Mouse (Mus musculus): ENCODE data around the gene Slc26a5. TPM values are rescaled to one million over a fixed set of nuclear protein-coding genes. Genes with fewer than 3 reads are reported as not detected.

Gene Slc26a5
- polyA plus RNA-seq, 1 experiment = not detected

DNA sequence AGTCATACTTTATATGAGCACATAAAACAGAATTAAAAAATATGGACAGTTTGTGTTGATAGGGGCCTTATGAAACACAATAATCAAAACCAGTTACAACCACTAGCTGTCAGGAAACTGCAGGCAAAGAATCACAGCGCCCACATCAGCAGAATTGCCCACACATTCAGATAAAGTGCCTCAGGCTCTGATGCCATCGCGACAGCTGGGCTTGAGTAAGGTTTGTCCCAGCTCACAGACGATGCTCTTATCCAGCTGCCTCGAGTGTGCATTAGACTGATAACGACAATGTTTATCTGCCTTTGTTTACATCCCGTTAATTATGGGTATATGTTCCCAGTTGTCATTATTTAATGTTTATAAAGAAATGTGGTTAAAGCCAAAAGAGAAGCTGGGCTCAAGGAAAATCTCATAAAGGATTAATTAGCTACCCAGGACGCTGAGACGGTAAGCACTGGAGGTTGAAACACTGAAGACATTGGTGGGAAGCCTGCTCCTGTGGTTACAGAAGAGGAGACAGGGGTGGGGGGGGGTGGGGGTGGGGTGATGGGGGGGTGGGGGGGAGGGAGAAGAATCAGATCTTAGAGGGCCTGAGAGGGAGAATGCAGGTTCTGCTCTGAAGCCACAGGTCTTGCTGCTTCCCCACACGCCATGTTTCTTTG lies 13.6 kb downstream of the Slc26a5 start:
- peak in 1 of 3 experiments; percentile 11 for TF ChIP-seq MYOD1 (IDR thresholded peaks at IDR 0.05; ENCODE audit: control insufficient read depth in 1 of 3, insufficient read length in 2 of 3, low read depth in 2 of 3)
- no peak for TF ChIP-seq USF1 (IDR thresholded peaks at IDR 0.05; ENCODE audit: low read depth)
- no peak for TF ChIP-seq SRF (IDR thresholded peaks at IDR 0.05; ENCODE audit: control insufficient read depth, insufficient read length, low read depth)
- Histone ChIP-seq H3K27me3 (ENCODE audit: control insufficient read depth, insufficient read depth, insufficient read length) (no peaks in the 10 kb centered on the region), H3K79me2 (ENCODE audit: control insufficient read depth, insufficient read depth) (no peaks in the 10 kb centered on the region), H3K4me3 (no peak overlapping the region), H3K36me3 (ENCODE audit: control insufficient read depth, insufficient read depth) (no peaks in the 10 kb centered on the region), H3ac (ENCODE audit: control insufficient read depth, insufficient read length) (no peak overlapping the region), H3K4me2 (ENCODE audit: low read depth) (no peak overlapping the region)

DNA sequence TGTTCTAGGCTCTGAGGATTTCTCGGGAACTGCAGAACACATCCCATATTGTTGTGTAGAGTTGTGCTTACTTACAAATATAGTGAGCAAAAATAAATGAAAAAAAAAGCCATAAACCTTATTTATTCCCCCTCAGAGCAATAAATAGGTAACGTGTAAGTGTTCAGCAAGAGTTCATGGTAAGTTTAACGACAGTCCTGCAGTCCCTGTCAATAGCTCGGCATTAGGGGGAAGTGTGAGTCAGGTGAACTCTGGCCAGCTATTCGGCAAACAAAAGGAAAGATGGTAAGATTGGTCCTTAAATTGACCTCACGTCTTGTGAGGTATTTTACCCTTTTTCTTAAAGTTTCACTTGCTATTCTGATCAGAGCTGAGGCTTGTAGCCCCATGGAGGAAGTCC lies 18.0 kb downstream of the Slc26a5 start:
- no peak overlapping the region for H3ac ChIP-seq (ENCODE audit: control insufficient read depth, insufficient read length)
- peaks cover 2% of the 10 kb centered on the region for H3K27me3 ChIP-seq (ENCODE audit: control insufficient read depth, insufficient read depth, insufficient read length)
- H3K79me2 ChIP-seq (ENCODE audit: control insufficient read depth, insufficient read depth) = no peaks in the 10 kb centered on the region
- H3K36me3 ChIP-seq (ENCODE audit: control insufficient read depth, insufficient read depth) = no peaks in the 10 kb centered on the region
- no peak overlapping the region for H3K4me3 ChIP-seq
- no peak overlapping the region for H3K4me2 ChIP-seq (ENCODE audit: low read depth)
- TF ChIP-seq POLR2A (IDR thresholded peaks at IDR 0.05; ENCODE audit: insufficient read length, low read depth) (no peak), TCF12 (IDR thresholded peaks at IDR 0.05; ENCODE audit: insufficient read depth, poor library complexity, severe bottlenecking) (no peak), MYOD1 (IDR thresholded peaks at IDR 0.05; ENCODE audit: control insufficient read depth in 1 of 3, insufficient read length in 2 of 3, low read depth in 2 of 3) (no peak), E2F4 (IDR thresholded peaks at IDR 0.05; ENCODE audit: insufficient read depth) (no peak)

DNA sequence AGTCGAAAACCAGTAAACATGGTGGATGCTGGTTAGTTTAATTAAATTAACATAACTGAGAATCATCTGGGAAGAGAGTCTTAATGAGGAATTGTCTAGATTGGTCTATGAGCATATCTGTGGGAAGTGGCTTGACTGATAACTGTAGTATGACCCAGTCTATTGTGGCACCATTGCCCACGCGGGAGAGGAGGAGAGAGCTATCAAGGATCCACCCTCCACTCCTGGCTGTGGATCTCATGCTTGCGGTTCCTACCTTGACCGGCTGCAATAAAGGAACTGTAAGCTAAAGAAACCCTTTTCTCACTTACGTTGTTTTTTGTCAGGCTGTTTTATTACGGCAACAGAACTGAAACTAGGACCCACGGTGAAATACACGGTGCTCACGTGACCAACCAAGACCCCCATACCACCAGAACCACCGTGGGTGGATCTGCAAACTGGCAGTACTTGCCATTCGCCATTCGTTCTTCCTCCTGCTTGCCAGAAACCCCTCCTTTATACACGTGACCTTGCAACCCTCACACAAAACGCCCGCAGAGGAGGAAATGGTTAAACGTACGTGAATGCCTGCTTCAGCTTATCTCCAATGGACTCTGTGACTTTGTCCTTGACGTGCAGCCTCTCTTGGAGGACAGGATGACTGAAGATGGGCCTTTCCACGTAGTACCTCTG lies 18.7 kb downstream of the Slc26a5 start:
- Histone ChIP-seq H3K4me2 (ENCODE audit: low read depth) (no peak overlapping the region), H3ac (ENCODE audit: control insufficient read depth, insufficient read length) (no peak overlapping the region)
- TF ChIP-seq TCF3 (IDR thresholded peaks at IDR 0.05; ENCODE audit: insufficient read length, low read depth) = no peak
- TF ChIP-seq POLR2A (IDR thresholded peaks at IDR 0.05; ENCODE audit: insufficient read length, low read depth) = no peak

DNA sequence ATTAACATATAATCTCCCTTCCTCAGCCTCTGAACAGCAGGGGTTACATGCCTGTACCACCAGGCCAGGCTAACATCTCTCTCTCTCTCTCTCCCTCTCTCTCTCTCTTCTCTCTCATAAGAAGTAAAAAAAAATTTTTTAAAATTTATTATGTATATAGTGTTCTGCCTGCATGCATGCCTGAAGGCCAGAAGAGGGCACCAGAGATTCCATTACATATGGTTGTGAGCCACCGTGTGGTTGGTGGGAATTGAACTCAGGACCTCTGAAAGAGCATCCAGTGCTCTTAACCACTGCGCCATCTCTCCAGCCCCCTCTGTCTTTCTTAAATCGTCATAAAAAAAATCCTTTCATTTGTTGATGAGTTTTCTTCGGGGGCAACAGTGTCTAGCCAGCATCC lies 20.7 kb downstream of the Slc26a5 start:
- no peak overlapping the region for H3K4me2 ChIP-seq (ENCODE audit: low read depth)
- H3ac ChIP-seq (ENCODE audit: control insufficient read depth, insufficient read length) = no peak overlapping the region
- no peaks in the 10 kb centered on the region for H3K36me3 ChIP-seq (ENCODE audit: control insufficient read depth, insufficient read depth)
- H3K27me3 ChIP-seq (ENCODE audit: control insufficient read depth, insufficient read depth, insufficient read length) = peaks cover 7% of the 10 kb centered on the region
- TF ChIP-seq CEBPB (IDR thresholded peaks at IDR 0.05; ENCODE audit: insufficient read depth, poor library complexity, severe bottlenecking) = no peak
- no peak for TF ChIP-seq MYOD1 (IDR thresholded peaks at IDR 0.05; ENCODE audit: control insufficient read depth in 1 of 3, insufficient read length in 2 of 3, low read depth in 2 of 3)
- TF ChIP-seq POLR2AphosphoS2 (IDR thresholded peaks at IDR 0.05; ENCODE audit: insufficient read length, low read depth) = no peak
- TF ChIP-seq MAX (IDR thresholded peaks at IDR 0.05; ENCODE audit: low read depth) = no peak
- no peak for TF ChIP-seq SRF (IDR thresholded peaks at IDR 0.05; ENCODE audit: control insufficient read depth, insufficient read length, low read depth)
- TF ChIP-seq POLR2A (IDR thresholded peaks at IDR 0.05; ENCODE audit: insufficient read length, low read depth) = no peak
- no peak for TF ChIP-seq E2F4 (IDR thresholded peaks at IDR 0.05; ENCODE audit: insufficient read depth)
- no peak for TF ChIP-seq MYOG (IDR thresholded peaks at IDR 0.05; ENCODE audit: control insufficient read depth in 1 of 3, insufficient read depth in 1 of 3, insufficient read length in 2 of 3, low read depth in 2 of 3)
- TF ChIP-seq REST (IDR thresholded peaks at IDR 0.05; ENCODE audit: insufficient read depth, insufficient read length) = no peak
- no peak for TF ChIP-seq TCF12 (IDR thresholded peaks at IDR 0.05; ENCODE audit: insufficient read depth, poor library complexity, severe bottlenecking)
- TF ChIP-seq TCF3 (IDR thresholded peaks at IDR 0.05; ENCODE audit: insufficient read length, low read depth) = no peak
- no peak for TF ChIP-seq USF1 (IDR thresholded peaks at IDR 0.05; ENCODE audit: low read depth)
- H3K79me2 ChIP-seq (ENCODE audit: control insufficient read depth, insufficient read depth) = no peaks in the 10 kb centered on the region
- no peak overlapping the region for H3K4me3 ChIP-seq

More for the DNA sequence above, 18.7 kb downstream of the Slc26a5 start:
- no peaks in the 10 kb centered on the region for H3K79me2 ChIP-seq (ENCODE audit: control insufficient read depth, insufficient read depth)
- H3K4me3 ChIP-seq = no peak overlapping the region
- H3K36me3 ChIP-seq (ENCODE audit: control insufficient read depth, insufficient read depth) = no peaks in the 10 kb centered on the region
- H3K27me3 ChIP-seq (ENCODE audit: control insufficient read depth, insufficient read depth, insufficient read length) = peaks cover 7% of the 10 kb centered on the region

DNA sequence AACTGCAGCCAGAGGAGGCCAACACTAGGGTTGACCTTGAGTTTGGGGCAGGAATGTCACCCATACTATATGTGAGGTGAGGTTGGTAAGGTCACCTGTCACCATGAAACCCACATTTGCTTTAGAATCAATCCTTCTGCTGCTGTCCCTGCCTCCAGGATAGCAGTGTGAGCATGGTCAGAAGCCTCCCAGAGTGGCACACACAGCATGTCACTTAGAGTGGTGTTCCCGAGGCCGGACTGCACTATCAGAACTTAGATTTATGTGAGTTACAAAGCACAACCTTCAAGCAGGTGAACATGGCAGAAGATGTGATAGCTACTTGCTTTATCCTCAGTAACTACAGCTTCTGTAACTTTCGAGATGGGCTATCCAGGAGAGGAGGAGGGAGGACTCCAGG lies 33.6 kb downstream of the Slc26a5 start:
- Histone ChIP-seq H3ac (ENCODE audit: control insufficient read depth, insufficient read length) (no peak overlapping the region), H3K27me3 (ENCODE audit: control insufficient read depth, insufficient read depth, insufficient read length) (no peaks in the 10 kb centered on the region), H3K79me2 (ENCODE audit: control insufficient read depth, insufficient read depth) (no peaks in the 10 kb centered on the region), H3K4me3 (no peak overlapping the region), H3K36me3 (ENCODE audit: control insufficient read depth, insufficient read depth) (no peaks in the 10 kb centered on the region), H3K4me2 (ENCODE audit: low read depth) (no peak overlapping the region)
- TF ChIP-seq POLR2AphosphoS2 (IDR thresholded peaks at IDR 0.05; ENCODE audit: insufficient read length, low read depth) (no peak), POLR2A (IDR thresholded peaks at IDR 0.05; ENCODE audit: insufficient read length, low read depth) (no peak), E2F4 (IDR thresholded peaks at IDR 0.05; ENCODE audit: insufficient read depth) (no peak), MYOG (IDR thresholded peaks at IDR 0.05; ENCODE audit: control insufficient read depth in 1 of 3, insufficient read depth in 1 of 3, insufficient read length in 2 of 3, low read depth in 2 of 3) (no peak), SRF (IDR thresholded peaks at IDR 0.05; ENCODE audit: control insufficient read depth, insufficient read length, low read depth) (no peak), TCF3 (IDR thresholded peaks at IDR 0.05; ENCODE audit: insufficient read length, low read depth) (no peak), TCF12 (IDR thresholded peaks at IDR 0.05; ENCODE audit: insufficient read depth, poor library complexity, severe bottlenecking) (no peak), MAX (IDR thresholded peaks at IDR 0.05; ENCODE audit: low read depth) (no peak), USF1 (IDR thresholded peaks at IDR 0.05; ENCODE audit: low read depth) (no peak), CEBPB (IDR thresholded peaks at IDR 0.05; ENCODE audit: insufficient read depth, poor library complexity, severe bottlenecking) (no peak), MYOD1 (IDR thresholded peaks at IDR 0.05; ENCODE audit: control insufficient read depth in 1 of 3, insufficient read length in 2 of 3, low read depth in 2 of 3) (no peak), REST (IDR thresholded peaks at IDR 0.05; ENCODE audit: insufficient read depth, insufficient read length) (no peak)

Measured in myocyte (in vitro differentiated cells).